Mouse (Mus musculus) stomach, postnatal 0 days (tissue): ENCODE results near the gene Gm21983. TPM values are rescaled to one million over a fixed set of nuclear protein-coding genes. Genes with fewer than 3 reads are reported as not detected.

Experiments used
- ATAC-seq: fragments of 200-750 bp; cut with Nextera tagmentation; 2 replicates; pipeline ENCODE4 v1.8.0; 2017; ENCODE audit not compliant: low FRiP score, low TSS enrichment
- DNase-seq: peaks from one replicate; pipeline ENCODE4 v3.0.0-alpha.2; 2016; ENCODE audit warnings: low spot score
- H3K27ac ChIP-seq: fragments of 300-500 bp; sonication (generic); replicated peaks from 2 replicates; pipeline ENCODE4 v1.5.1; 2014; ENCODE audit warnings: mild to moderate bottlenecking, control low read depth
- H3K27me3 ChIP-seq: fragments of 300-500 bp; sonication (generic); 2 replicates; pipeline ENCODE4 v1.6.1; 2014; ENCODE audit warnings: low read length; ENCODE audit not compliant: control insufficient read depth, insufficient read depth
- H3K36me3 ChIP-seq: fragments of 300-500 bp; sonication (generic); 2 replicates; pipeline ENCODE4 v1.6.1; 2014; ENCODE audit warnings: low read length, mixed read lengths; ENCODE audit not compliant: control insufficient read depth, insufficient read depth
- H3K4me1 ChIP-seq: fragments of 300-500 bp; sonication (generic); replicated peaks from 2 replicates; pipeline ENCODE4 v1.6.1; 2014; ENCODE audit warnings: antibody characterized with exemption; ENCODE audit not compliant: control insufficient read depth, insufficient read depth
- H3K4me2 ChIP-seq: fragments of 300-500 bp; sonication (generic); replicated peaks from 2 replicates; pipeline ENCODE4 v1.6.1; 2014; ENCODE audit warnings: low read depth, mild to moderate bottlenecking, control low read depth, moderate library complexity
- H3K4me3 ChIP-seq: fragments of 300-500 bp; sonication (generic); 2 replicates; pipeline ENCODE4 v1.5.1; 2014; ENCODE audit warnings: low read depth, low read length, control low read depth
- H3K9ac ChIP-seq: fragments of 300-500 bp; sonication (generic); 2 replicates; pipeline ENCODE4 v1.6.1; 2014; ENCODE audit warnings: mild to moderate bottlenecking, low read length, control low read depth, mixed read lengths
- H3K9me3 ChIP-seq: fragments of 300-500 bp; sonication (generic); 2 replicates; pipeline ENCODE4 v1.6.1; 2016; ENCODE audit warnings: low read length; ENCODE audit not compliant: control insufficient read depth
- CTCF ChIP-seq: IDR thresholded peaks from 2 replicates; pipeline ENCODE4 v1.5.1; 2016; ENCODE audit warnings: antibody characterized with exemption, low read depth, mild to moderate bottlenecking, moderate library complexity
- EP300 ChIP-seq: optimal IDR thresholded peaks from 2 replicates; pipeline ENCODE3; 2016; ENCODE audit warnings: antibody characterized with exemption
- WGBS: fragments of 180-500 bp; shearing (Covaris S2); extraction: QIAGEN DNeasy Blood & Tissue Kit; methylation state at CpG from one replicate; pipeline ENCODE4 v1.1.7; 2014; 5-methylcytosine and 5-hydroxymethylcytosine counted together
- polyA plus RNA-seq: library from polyadenylated mRNA; unstranded; fragments of >200 nt; fragmentation: Nextera tagmentation; extraction: Ambion mirVana; gene quantifications from 2 replicates; pipeline ENCODE4 v1.2.1, GENCODE M21; 2015

The Gm21983 gene
- polyA plus RNA-seq, 1 experiment from 2014 or later: not detected

GRCm38 (mm10) chr7:27166614-27167474 is 14.0 kb downstream of the Gm21983 start, which contains the start of gene Egln2:
Egln2 (minus strand) TSS chr7:27166802.
- ATAC-seq (peak; percentile 85), DNase-seq (peak; percentile 95)
- Histone ChIP-seq H3K4me2 (peak within 1 kb of the TSS; percentile 78), H3K9ac (peak within 1 kb of the TSS; percentile 94), H3K36me3 (0 out of 2 replicates have a peak, but pooled peaks cover 5% of the 10 kb centered on the region), H3K4me3 (peak within 1 kb of the TSS; percentile 84), H3K27me3 (no peaks in the 10 kb centered on the region), H3K9me3 (no peaks in the 10 kb centered on the region), H3K27ac (peak within 1 kb of the TSS; percentile 99), H3K4me1 (peaks cover 3% of the 10 kb centered on the region; the same call in 1 of the 2 replicates)
- WGBS: 2% methylated on average over 48 of the region's 61 CpGs
- no peak for TF ChIP-seq CTCF
- TF ChIP-seq EP300: no peak

- peak overlapping the region; percentile 84 for H3K4me3 ChIP-seq
- H3K27me3 ChIP-seq: no peaks in the 10 kb centered on the region
- H3K27ac ChIP-seq: peak overlapping the region; percentile 99
- no peaks in the 10 kb centered on the region for H3K9me3 ChIP-seq
- H3K4me2 ChIP-seq: peak overlapping the region; percentile 78
- TF ChIP-seq CTCF (no peak), EP300 (no peak)
- H3K36me3 ChIP-seq: 0 out of 2 replicates have a peak, but pooled peaks cover 5% of the 10 kb centered on the region
- peak overlapping the region; percentile 94 for H3K9ac ChIP-seq
- DNase-seq (peak; percentile 90), ATAC-seq (peak; percentile 80)
- peaks cover 3% of the 10 kb centered on the region; the same call in 1 of the 2 replicates for H3K4me1 ChIP-seq
- WGBS: 0% methylated on average over 15 of the region's 43 CpGs
These were observed 14.7 kb downstream of the Gm21983 start for GRCm38 (mm10) chr7:27166229-27166613.

DNA sequence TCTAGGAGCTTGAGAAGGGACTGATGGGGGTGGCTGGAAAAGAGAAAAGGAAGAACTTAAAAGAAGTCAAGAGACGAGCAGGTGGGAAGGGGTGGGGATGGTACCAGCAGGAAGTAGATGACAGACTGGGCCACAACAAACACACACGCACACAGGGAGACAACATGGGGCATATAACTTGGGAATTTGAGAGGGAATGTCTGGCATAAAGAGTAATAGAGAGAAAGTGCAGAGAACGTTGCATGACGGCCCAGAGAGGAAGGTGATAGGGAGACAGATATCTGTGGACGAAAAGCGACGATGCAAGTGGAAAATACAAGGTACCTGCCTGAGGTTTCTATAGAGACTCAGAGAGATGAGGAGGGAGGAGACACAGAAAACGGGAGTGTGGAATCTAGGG is 15.2 kb downstream of the Gm21983 start:
- Histone ChIP-seq H3K36me3 (0 out of 2 replicates have a peak, but pooled peaks cover 5% of the 10 kb centered on the region), H3K27me3 (no peaks in the 10 kb centered on the region), H3K9me3 (no peaks in the 10 kb centered on the region), H3K27ac (peak overlapping the region; percentile 99), H3K9ac (peak overlapping the region; percentile 94), H3K4me3 (peak overlapping the region; percentile 84), H3K4me1 (peaks cover 3% of the 10 kb centered on the region; the same call in 1 of the 2 replicates), H3K4me2 (peak overlapping the region; percentile 78)
- TF ChIP-seq EP300 (no peak), CTCF (no peak)
- DNase-seq (no peak), ATAC-seq (no peak)
- 3% methylated on average over 8 of the region's 8 CpGs for WGBS

- Histone ChIP-seq H3K4me2 (peak overlapping the region; percentile 78), H3K36me3 (0 out of 2 replicates have a peak, but pooled peaks cover 5% of the 10 kb centered on the region), H3K4me3 (peak overlapping the region; percentile 84), H3K9me3 (no peaks in the 10 kb centered on the region), H3K27me3 (no peaks in the 10 kb centered on the region), H3K9ac (peak overlapping the region; percentile 94), H3K27ac (peak overlapping the region; percentile 99), H3K4me1 (peaks cover 5% of the 10 kb centered on the region; the same call in 1 of the 2 replicates)
- TF ChIP-seq CTCF: no peak
- no peak for TF ChIP-seq EP300
- ATAC-seq (no peak), DNase-seq (no peak)
- 58% methylated on average over 23 of the region's 23 CpGs for WGBS
These were observed 15.8 kb downstream of the Gm21983 start for GRCm38 (mm10) chr7:27165007-27165655.

DNA sequence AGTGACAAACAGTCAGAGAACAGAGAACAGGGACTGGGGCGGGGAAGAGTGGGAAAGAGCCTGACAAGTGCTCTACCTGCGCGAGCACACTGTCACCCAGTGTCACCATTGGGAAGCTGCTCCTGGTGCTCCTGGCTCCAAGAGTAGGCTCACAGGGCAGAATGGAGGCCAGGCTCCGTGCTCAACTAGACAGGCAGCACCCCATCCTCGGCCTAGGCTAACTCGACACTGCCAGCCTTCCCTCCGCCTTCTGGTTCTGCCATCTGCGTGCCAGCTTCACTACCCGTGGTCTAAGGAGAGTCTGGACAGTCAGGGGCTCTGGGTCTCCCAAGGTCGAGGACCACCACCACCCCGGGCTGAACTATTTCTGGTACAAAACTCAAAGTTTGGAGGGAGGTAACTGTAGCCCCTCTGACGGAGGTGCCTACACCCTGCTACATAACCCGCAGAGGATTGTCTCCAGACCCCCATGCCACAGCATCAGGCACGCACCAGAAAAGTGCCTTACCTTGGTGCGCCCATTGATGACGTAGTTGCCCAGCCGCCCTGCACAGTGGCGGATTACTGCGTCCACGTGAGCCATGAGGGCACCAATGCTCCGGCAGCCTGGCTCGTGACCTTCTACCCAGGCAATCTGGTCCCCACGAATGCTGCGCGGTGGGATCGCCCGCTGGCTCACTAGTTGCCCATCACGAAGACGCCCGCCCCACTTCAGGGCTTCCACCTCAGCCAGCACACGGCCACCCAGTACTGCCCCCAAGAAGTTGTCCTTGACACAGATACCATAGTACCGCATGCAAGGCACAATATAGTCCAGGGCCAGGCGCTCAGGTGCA is 16.6 kb downstream of the Gm21983 start:
- Histone ChIP-seq H3K27me3 (no peaks in the 10 kb centered on the region), H3K4me1 (peaks cover 5% of the 10 kb centered on the region; the same call in 1 of the 2 replicates), H3K4me2 (peak overlapping the region; percentile 78), H3K9me3 (no peaks in the 10 kb centered on the region), H3K36me3 (0 out of 2 replicates have a peak, but pooled peaks cover 7% of the 10 kb centered on the region), H3K9ac (peak overlapping the region; percentile 50; the same call in 1 of the 2 replicates), H3K27ac (no peak overlapping the region; the same call in 1 of the 2 replicates), H3K4me3 (peak overlapping the region; percentile 84)
- no peak for ATAC-seq
- WGBS: 71% methylated on average over 33 of the region's 33 CpGs
- DNase-seq: no peak
- no peak for TF ChIP-seq CTCF
